Mouse (Mus musculus) frontal cortex, postnatal 36 days (tissue): Measurements from ENCODE around the gene Ttc41.
"Not testable (repeated sequence)": the region's sequence is repeated elsewhere in the genome, so short reads cannot be mapped to it uniquely, and the experiment has no call there.

ENCODE experiments used
- DNase-seq, 2 experiments: peaks; one replicate each; pipeline ENCODE4 v3.0.0; 2022; ENCODE audit warnings: low spot score in 2 of 2

The Ttc41 gene

DNA sequence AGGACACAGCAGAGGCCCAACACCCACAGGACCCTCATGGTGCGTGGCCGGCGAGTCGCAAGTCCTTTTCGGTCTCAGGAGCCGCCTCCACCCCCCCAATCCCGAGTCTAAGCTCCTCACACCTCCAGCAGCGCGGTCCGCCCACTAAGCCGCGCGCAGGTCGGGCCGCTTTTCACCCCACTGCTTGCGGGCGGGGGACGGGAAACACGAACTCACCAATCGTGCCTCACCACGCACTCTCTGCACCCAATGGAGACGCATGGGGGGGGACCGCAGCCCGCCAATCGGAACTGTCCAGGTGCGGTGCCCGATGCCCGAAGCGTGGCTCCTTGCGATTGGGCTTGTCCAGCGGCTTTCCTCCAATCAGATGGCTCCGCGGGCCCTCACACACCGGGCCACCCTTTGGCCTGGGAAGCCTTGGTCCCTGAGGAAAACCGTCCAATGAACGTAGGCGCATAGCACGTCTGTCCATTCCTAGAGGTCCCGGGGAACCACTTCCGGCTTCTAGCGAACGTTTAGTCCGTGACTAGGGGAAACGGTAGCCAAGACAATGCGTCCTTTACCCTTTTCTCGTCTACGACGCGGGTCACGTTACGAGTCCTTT is at the start of gene Ttc41, which contains the start of gene Hsp90b1:
Ttc41 (plus strand) TSS at position 494 of the 604 bp plus-strand sequence.
Hsp90b1 (minus strand) TSS at position 192 of the 604 bp plus-strand sequence.
- peak; percentile 100 for DNase-seq

DNA sequence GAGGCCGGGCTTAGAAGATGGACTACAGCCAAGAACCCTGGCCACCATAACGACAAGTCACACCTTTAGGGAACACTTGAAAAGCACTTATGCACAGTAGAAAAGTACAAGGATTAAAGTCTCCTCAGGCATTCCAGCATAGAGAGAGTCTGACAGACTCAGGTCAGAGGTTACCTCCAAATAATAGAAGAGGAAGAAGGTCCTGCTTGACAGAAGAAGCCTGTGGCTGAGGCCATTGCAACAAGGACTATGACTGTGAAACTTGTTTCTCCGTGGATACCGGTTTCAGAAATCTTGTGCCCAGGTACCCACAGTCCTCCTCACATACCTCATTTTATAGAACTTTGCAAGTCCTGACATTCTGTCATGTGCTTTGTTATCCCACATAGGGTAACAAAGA is 35.1 kb upstream of the Ttc41 start:
- DNase-seq: not testable (repeated sequence)

DNA sequence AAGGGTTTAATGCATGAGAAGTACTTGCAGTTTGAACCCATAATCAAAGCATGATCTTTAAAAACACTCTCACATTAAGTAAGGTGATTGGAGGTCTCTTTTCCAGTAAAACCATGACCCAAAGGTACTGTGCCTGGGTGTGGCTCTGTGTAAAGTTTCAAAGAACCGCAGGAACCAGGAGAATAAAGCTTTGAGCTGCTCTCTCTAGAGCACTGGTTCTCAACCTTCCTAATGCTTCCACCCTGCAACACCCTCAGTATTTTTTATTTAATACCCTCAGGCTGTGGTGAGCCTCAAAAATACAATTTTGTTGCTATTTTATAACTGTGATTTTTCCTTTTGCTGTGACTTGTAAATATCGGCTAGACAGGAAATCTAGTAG is 20.8 kb upstream of the Ttc41 start:
- not testable (repeated sequence) for DNase-seq

DNA sequence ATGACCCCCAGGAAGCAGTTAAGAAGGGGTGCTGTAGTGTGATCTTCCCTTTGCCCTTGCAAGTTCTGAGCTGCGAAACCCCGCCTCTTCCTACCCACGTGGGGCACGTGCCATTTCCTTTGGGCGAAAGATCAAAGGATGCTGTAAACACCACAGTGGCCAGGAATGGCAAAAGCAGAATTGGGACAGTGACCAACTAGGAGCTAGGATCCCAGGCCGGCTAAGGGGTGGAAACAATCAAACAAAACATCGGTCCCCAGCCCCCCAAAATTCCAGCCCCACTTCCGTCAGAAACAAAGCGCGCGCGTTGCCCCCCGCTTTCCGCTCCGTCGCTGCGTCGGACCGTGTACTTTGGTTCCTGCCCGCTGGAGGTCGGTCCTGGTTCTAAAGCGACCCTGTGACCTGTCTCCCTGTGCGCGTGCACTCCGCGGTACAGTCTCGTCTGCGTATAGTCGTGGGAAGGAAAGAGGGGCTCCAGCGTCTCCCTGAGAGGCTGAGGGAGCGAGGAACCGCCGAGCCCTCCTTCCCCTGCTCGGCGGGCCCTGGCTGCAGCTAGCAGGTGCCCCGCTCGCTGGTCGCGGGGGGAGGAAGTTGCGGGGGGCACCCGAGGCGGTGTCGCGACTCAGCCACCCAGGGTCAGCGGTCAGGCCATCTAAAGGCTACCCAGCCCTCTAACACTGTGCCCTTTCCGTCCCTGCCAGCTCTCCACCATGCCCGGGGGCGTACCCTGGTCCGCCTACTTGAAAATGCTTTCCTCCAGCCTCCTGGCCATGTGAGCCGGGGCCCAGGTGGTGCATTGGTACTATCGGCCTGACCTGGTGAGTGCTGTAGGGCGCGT is 20.2 kb upstream of the Ttc41 start:
- peak; percentile 82 to 85 for DNase-seq

DNA sequence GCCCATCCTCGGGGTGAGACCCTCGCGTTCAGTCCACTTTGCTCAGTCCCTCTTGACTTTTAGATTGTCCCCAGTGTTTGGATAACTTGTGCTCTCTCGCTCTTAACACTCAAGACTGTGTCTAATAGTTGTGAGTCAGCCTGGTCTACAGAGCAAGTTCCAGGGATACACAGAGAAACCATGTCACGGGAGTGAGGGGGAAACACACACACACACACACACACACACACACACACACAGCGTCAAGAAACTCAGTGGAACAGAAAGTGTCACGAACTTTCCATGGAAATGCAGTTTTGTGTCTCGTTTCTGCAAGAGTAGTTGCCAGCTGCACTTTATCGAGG is 19.6 kb upstream of the Ttc41 start:
- DNase-seq: not testable (repeated sequence)

DNA sequence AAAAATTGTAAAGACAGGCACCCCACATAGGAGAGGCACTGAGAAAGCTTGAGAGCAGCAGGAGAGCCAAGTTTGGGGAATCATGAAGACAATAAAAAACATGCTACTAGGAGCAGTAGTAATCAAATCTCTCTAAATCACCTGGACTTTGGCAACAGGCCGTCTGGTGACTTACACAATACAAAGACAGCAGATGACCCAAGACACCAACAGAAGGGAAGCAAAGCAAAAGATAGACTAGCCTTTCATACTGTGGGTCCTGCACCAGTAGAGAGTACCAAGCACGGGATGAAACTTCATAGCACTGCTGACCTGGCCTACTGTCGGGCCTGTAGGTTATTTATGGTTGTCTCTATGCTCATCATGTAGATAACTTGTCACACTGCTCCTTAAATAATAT is 5.4 kb upstream of the Ttc41 start:
- DNase-seq: no peak

DNA sequence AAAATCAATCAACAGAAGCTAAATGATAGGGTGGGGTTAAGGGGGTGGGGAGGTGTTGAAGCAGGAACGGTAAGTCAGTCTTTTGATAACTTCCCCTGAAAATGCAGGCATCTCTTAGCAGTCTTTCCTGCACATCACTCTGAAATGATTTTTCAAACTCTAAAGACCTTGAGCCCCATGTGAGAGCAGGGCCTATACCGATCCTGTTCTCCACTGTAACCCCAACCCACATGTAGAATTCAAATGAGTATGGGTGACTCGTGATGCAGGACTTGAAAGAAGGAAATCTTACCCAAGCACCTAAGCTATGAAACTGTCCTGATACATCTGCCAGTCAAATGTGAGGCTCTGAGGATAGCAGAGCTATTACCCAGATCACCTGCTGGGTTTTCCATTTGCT is 4.6 kb upstream of the Ttc41 start:
- DNase-seq: no peak

DNA sequence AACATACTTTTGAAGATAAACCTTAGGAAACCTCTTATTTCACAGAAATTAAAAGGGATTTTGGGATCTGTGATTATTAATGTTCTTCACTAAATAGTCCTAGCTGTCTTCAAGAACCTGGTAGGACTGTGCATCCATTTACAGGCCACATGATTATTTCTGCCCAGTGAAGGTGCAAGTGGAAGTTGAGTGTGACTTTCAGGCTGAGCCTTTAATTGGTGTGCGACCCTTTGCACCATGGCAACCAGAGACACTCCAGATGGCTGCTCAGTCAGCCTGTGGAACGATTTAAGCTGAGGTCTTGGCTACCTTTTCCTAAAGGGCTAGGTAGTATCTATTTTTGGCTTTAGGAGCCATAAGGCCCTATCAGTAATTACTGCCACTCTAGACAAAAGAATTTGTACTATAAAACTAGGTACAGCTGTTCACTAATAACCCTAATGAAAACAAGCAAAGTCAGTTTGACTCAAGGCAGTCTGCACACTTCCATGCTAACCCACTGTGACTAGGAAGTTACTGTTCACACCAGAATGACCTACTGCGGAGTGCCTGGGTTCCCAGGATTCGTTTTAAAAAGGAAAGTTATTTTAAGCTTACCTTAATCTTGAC is 3.2 kb upstream of the Ttc41 start:
- no peak for DNase-seq

DNA sequence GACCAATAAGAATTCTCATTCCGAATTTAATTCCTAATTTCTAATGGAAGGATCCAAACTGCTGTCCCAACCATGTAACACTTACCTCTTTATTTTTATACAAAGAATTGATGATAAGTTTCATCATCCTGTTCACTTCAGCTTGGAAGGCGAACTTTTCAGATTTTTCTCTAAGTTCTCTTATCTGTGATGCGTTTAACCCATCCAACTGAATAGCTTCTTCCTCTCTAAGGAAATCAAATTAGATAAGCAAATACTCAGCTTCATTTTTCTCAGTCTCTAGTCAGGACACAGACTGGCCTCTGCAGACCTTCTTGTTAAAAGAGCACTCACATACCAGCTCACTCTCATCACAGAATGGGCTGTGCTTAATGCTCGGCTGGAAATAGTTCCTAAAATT is 2.2 kb upstream of the Ttc41 start:
- DNase-seq: no peak

DNA sequence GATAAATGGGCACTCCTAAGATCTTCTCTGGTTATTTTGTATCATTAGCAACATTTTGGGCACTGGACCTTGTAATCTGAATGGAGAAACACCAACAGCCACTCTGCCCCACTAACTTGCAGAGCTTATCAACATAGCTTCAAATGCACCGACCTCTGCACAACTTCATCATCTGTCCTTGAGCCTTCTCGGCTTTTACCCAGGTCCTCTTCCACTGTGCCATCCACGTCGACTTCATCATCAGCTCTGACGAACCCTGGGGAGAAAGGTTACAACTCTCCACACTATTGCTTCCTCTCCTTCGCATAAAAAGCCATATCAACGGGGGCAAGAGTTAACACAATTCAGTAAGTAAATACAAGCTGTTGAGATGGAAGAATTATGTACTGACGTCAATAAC is 1.5 kb upstream of the Ttc41 start:
- DNase-seq: no peak

DNA sequence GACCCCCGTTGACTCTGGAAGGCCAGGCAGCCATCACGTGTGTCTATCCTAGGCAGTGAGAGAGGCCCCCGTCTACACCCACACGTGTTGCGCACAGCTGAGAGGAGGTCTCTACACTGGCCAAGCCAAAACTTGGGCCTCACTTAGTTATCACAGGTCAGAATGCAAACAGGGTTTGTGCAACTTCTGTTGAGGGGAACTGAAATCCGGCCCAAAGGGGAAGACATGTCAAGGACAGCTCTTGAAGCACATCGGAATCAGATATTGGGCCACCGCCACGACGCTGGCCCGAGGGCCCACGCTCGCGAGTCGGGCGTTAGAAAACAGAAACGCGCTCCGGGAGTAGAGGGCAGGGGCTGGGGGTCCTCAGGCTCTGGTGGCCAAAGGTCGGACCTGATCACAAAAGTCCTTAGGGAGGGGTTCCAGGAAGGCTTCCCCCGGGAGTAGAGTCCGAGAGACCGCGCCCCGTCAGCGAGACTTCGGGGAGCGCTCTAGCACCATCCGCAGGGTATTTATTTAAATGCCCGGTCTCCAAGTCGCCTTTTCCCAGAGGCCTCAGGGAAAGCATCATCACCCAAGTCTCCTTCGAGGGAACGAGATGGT is 921 bp upstream of the Ttc41 start:
- no peak for DNase-seq

DNA sequence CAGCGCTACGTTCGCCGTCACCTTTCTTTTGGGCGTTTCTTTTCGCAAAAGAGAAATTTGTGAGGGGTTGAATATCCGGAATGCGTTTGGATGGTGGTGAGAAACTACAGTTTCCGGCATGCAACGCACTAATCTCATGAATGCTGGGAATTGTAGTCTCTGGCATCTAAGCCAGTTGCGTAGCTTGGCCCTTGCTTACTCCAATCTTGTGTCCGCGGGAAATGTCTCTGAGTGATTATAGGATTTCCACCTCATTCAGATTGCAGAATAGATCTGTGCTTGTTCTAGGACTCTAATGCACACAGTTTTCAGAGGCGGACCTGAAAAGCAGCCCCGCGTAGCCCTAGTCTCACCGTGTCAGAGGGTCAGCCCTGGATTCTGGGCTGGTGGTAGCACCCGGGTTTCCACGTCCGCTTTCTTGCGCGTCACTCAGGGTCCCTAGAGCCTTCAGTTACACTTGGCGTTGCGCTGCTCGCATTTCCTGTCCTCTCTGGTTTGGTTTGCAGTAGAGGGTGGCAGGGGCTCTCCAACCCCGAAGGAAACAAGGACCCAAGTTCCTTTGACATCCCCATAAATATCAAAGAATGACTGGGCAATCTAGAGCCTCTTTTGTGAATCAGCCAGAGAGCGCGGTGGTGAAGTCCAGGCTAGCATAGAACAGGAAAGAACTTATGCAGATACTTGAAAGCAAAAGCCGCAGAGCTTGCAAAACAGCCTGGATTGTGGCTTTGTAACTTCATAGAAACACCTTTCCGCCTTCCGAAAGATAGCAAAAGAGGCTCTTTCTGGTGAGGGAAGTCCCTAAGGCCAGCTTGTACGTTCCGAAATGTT is 526 bp downstream of the Ttc41 start:
- DNase-seq: peak in 1 of 2 experiments; percentile 87

DNA sequence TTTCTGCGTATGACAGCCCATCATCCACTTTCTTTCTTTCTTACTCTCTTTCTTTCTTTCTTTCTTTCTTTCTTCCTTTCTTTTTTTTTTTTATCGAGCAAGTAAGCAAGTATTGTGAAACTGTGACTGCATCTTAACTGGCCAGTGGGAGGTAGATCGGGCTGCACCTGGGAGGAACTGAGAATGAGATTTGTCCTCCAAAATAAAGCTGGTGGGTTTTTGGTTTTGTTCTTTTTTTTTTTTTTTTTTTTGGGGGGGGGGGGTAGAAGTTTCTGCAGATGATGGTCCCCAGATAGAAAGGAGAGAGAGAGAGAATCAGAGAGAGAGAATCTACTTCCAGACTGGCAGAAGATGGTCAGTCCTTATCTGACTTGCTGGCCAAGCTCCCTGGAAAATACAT is 1.5 kb downstream of the Ttc41 start:
- DNase-seq: no peak

DNA sequence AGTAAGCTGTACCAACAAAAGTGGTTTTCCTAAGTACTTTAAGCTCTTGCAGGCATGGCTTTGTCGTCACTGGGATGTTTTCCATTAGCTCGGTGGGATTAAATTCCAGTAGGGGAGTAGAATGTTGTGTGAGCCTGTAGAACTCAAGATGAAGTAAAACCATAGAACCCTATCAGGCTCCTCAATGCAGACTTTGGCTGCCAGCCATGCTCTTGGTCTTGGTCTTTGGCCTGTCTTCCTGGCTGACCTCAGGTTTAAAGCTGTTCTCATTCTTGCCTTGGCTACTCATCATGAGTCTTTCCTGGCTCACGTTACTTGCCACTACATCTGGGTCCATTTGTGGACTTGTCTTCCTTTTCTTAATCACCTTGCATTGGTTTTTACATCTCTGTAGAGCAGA is 6.5 kb downstream of the Ttc41 start:
- DNase-seq: no peak

DNA sequence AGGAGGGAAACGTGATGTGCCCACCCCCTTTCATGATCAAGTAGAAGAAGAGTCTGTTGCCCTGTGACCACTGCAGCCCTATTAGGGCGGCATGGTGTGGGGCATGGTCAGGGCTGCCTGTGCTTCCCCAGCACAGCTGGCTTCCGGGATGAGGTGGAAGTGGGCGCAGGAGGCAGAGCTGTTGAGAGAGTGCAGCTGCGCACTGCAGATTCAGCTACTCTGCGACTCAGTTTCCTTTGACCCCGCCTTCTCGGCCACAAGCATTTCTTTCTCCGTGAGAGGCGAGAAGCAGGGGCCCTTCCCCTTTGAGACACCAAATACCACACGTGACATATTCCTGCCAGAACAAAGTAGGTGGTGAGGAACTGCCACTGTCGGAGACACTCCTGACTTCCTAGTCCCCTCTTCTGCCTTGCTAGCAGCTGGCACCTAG is 22.0 kb downstream of the Ttc41 start:
- peak; percentile 23 to 32 for DNase-seq

DNA sequence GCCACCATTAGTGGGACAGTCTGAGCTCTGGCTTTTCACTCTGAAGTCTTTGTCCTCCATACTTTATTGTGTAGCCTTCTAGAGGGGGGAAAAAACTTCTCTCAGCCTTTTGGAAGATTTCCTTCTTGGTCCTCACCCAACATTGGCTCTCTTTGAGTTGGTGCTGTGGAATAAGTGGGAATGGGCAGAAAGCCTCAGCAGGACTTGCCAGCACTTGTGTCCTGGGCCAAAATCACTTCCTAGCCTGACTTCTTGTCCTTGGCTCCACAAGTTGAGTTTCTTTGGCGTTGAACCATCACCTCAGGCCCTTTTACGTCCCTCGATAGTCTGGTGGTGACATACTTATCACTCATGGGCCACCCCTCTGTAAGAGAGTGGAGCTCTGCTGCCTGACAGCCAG is 22.6 kb downstream of the Ttc41 start:
- no peak for DNase-seq

DNA sequence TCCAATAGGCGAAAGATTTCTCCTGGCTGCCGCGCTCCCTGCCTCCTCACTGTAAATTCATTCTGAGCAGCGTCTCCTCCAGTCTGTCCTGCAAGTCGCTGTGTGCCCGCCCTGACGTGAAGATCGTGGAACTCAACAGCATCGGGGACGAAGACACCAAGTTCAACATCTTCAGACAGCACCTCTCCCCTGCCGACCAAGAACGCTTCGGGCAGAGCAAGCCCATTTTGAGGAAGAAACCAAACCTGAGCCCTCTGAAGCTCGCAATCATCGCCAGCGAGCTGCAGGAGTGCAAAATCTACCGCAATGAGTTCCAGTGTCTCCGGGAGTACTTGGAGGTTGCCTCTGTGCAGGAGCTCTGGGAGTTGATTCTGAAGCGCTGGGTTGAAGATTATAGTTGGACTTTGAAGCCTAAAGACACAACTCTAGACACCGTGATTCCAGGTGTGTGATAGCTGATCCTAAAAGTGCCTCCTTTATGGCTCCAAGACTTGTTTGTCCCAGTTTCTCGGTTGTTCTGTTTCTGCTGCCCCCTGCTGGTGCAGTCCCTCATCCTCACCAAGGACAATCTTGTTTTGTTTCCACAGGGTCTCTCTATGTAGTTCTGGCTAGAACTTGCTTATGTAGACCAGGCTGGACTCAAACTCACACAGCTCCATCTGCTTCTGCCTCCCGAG is 25.4 kb downstream of the Ttc41 start:
- DNase-seq: peak; percentile 82 to 88

DNA sequence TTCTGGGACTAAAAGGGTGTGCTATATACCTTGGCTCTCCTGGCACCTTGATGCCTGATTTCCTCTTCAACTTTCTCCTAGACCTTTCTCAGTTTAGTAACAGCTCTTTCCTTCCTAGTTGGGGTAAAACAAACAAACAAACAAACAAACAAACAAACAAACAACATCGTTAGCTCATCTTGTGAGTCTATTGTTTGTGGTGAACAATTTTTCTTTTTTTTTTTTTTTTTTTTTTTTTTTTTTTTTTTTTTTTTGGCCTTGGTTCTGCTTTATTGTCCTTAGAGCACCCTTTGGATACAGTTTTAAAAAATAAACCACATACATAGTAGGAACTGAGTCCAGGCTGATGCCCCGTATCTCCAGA is 25.9 kb downstream of the Ttc41 start:
- DNase-seq: no peak

DNA sequence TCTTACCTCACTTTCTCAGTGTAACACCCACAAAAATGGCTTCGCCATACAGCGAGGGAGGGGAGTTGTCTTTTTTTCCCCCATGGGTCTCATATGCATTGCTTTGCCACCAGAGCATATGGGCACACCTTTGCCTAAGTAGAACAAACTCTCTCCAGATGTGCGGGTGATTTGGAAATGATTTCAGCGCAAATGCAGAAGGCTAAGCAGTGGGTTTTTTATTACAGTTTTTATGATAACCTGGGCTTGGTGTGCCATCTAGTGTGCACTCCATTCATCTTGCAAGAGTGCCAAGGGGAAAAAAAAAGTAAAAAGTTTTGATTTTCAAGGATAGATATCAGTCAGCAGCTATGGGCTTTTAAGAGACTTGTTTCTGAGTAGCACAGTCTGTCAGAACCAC is 29.4 kb downstream of the Ttc41 start:
- DNase-seq: no peak

DNA sequence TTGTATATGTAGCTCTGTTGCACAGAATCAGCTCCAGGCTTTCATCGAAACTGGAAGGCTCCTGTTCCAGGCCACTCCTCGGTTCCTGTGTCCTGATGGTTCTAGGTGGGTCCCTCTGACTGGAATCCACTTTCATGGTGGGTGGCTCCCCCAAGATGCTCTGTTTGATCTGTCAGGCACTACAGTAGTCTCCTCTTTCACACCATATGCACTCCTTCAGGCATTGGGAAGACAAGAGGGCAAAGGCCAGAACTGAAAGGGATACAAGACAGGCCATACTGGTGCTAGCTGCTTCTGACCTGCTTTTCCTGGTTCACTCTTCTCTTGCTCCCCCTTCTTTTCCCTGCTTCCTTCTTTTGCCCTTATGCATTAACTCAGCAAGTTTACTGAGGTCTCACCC is 37.3 kb downstream of the Ttc41 start:
- no peak for DNase-seq

DNA sequence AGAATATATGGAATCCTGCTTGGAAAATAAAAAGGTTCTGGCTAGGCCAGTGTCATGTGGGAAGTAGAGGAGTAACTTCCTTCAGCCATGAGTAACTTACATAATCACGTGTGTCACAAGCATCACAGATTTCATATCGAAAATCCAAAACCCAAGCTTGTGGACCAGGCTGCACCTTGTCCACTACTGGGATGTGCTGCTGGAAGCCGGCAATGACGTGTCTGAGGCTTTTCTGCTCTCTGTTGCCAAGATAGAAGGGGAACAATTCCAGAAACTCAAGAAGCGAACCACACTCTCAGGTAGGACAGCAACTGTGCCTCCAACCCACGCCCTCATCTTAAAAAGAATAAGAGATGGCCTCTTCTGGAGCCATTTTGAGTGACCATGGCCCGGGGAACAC is 38.7 kb downstream of the Ttc41 start:
- no peak for DNase-seq
